Mouse (Mus musculus) c-Kit-positive CD71-positive TER-119-negative erythroid progenitor cells, embryonic 14.5 days (primary cell): Measurements from ENCODE around the gene Olfr460.
A peak's percentile ranks its signal among the peaks of the same experiment; 100 is the strongest.
"Not testable (repeated sequence)": the region's sequence is repeated elsewhere in the genome, so short reads cannot be mapped to it uniquely, and the experiment has no call there.

Experiments used
- DNase-seq: peaks from one replicate; pipeline ENCODE4 v3.0.0-alpha.2; 2013; ENCODE audit warnings: low read depth

Olfr460 gene

GRCm38 (mm10) chr6:40569187-40569586, at the start of gene Olfr460:
TSS of gene Olfr460 (plus strand) at chr6:40569487.
- no peak for DNase-seq

GRCm38 (mm10) chr6:40544690-40545089, 24.6 kb upstream of the Olfr460 start:
- DNase-seq, result no peak

GRCm38 (mm10) chr6:40554950-40555349, 14.3 kb upstream of the Olfr460 start, which contains the start of gene Olfr461:
TSS of gene Olfr461 (minus strand) at chr6:40555050.
- DNase-seq, result no peak

- DNase-seq, result no peak
These were observed 4.3 kb downstream of the Olfr460 start for GRCm38 (mm10) chr6:40573618-40574017.

- no peak for DNase-seq
These were observed 7.0 kb downstream of the Olfr460 start for GRCm38 (mm10) chr6:40576305-40576704.

GRCm38 (mm10) chr6:40584336-40584735, 15.0 kb downstream of the Olfr460 start:
- no peak for DNase-seq

GRCm38 (mm10) chr6:40585645-40586044, 16.4 kb downstream of the Olfr460 start, which contains the start of gene Clec5a:
TSS of gene Clec5a (minus strand) at chr6:40585821.
- no peak for DNase-seq

GRCm38 (mm10) chr6:40588346-40588745, 19.1 kb downstream of the Olfr460 start:
- no peak for DNase-seq

GRCm38 (mm10) chr6:40594804-40595550, 25.7 kb downstream of the Olfr460 start:
- no peak for DNase-seq

GRCm38 (mm10) chr6:40598546-40598945, 29.3 kb downstream of the Olfr460 start:
- not testable (repeated sequence) for DNase-seq

GRCm38 (mm10) chr6:40607431-40607830, 38.1 kb downstream of the Olfr460 start:
- no peak for DNase-seq

GRCm38 (mm10) chr6:40610244-40610643, 41.0 kb downstream of the Olfr460 start:
- DNase-seq, result no peak

GRCm38 (mm10) chr6:40613260-40613852, 44.1 kb downstream of the Olfr460 start, which contains the start of gene Tas2r138:
TSS of gene Tas2r138 (minus strand) at chr6:40613310.
- DNase-seq, result no peak

GRCm38 (mm10) chr6:40617965-40618364, 48.7 kb downstream of the Olfr460 start:
- DNase-seq, result peak; percentile 4
